Mouse (Mus musculus) neural tube, embryonic 15.5 days (tissue): ENCODE results near the gene Kif5c. TPM values are rescaled to one million over a fixed set of nuclear protein-coding genes. Genes with fewer than 3 reads are reported as not detected.
A peak's percentile ranks its signal among the peaks of the same experiment; 100 is the strongest.

Experiments used
- ATAC-seq: fragments of 200-750 bp; cut with Nextera tagmentation; 2 replicates; pipeline ENCODE4 v1.8.0; 2017; ENCODE audit warnings: mild to moderate bottlenecking, moderate TSS enrichment, moderate library complexity; ENCODE audit not compliant: low FRiP score
- H3K27ac ChIP-seq: fragments of 300-500 bp; sonication (generic); replicated peaks from 2 replicates; pipeline ENCODE4 v1.5.1; 2015; ENCODE audit warnings: mild to moderate bottlenecking, inconsistent platforms
- H3K27me3 ChIP-seq: fragments of 300-500 bp; sonication (generic); replicated peaks from 2 replicates; pipeline ENCODE4 v1.6.1; 2015; ENCODE audit warnings: inconsistent platforms
- H3K36me3 ChIP-seq: fragments of 300-500 bp; sonication (generic); 2 replicates; pipeline ENCODE4 v1.6.1; 2015; ENCODE audit warnings: inconsistent platforms
- H3K4me1 ChIP-seq: fragments of 300-500 bp; sonication (generic); 2 replicates; pipeline ENCODE4 v1.6.1; 2015; ENCODE audit warnings: inconsistent platforms
- H3K4me2 ChIP-seq: fragments of 300-500 bp; sonication (generic); 2 replicates; pipeline ENCODE4 v1.6.1; 2015; ENCODE audit warnings: inconsistent platforms, mild to moderate bottlenecking, moderate library complexity
- H3K4me3 ChIP-seq: fragments of 300-500 bp; sonication (generic); replicated peaks from 2 replicates; pipeline ENCODE4 v1.5.1; 2015; ENCODE audit warnings: mild to moderate bottlenecking, inconsistent platforms
- H3K9ac ChIP-seq: fragments of 300-500 bp; sonication (generic); replicated peaks from 2 replicates; pipeline ENCODE4 v1.6.1; 2015; ENCODE audit warnings: mild to moderate bottlenecking, inconsistent platforms
- H3K9me3 ChIP-seq: fragments of 300-500 bp; sonication (generic); replicated peaks from 2 replicates; pipeline ENCODE4 v1.6.1; 2016; ENCODE audit warnings: inconsistent platforms
- WGBS: fragments of 180-500 bp; shearing (Covaris S2); methylation state at CpG from one replicate; pipeline ENCODE4 v1.1.7; 2015; ENCODE audit warnings: mixed read lengths; 5-methylcytosine and 5-hydroxymethylcytosine counted together
- polyA plus RNA-seq: library from polyadenylated mRNA; unstranded; fragments of >200 nt; fragmentation: Nextera tagmentation; extraction: Ambion mirVana; gene quantifications from 2 replicates; pipeline ENCODE4 v1.2.1, GENCODE M21; 2015

Gene Kif5c
- polyA plus RNA-seq, 1 experiment from 2014 or later = 181 TPM

- Histone ChIP-seq H3K9ac (no peak overlapping the region), H3K36me3 (no peaks in the 10 kb centered on the region), H3K4me3 (no peak overlapping the region), H3K4me1 (peaks cover 41% of the 10 kb centered on the region), H3K27me3 (no peaks in the 10 kb centered on the region), H3K4me2 (0 out of 2 replicates have a peak overlapping the region, but pooled peaks have one; percentile 6), H3K27ac (peak overlapping the region; percentile 45), H3K9me3 (no peaks in the 10 kb centered on the region)
- peak; percentile 19; the same call in 1 of the 2 replicates for ATAC-seq
- 63% methylated on average over 7 of the region's 7 CpGs for WGBS
These were observed 8.5 kb downstream of the Kif5c start for GRCm38 (mm10) chr2:49627611-49628010.

GRCm38 (mm10) chr2:49628094-49628705 is 9.1 kb downstream of the Kif5c start:
- no peak overlapping the region for H3K4me2 ChIP-seq
- peaks cover 47% of the 10 kb centered on the region for H3K4me1 ChIP-seq
- H3K27me3 ChIP-seq = no peaks in the 10 kb centered on the region
- no peak overlapping the region for H3K9ac ChIP-seq
- H3K27ac ChIP-seq = peak overlapping the region; percentile 45
- WGBS = 73% methylated on average over 6 of the region's 6 CpGs
- no peaks in the 10 kb centered on the region for H3K9me3 ChIP-seq
- H3K4me3 ChIP-seq = no peak overlapping the region
- no peak for ATAC-seq
- no peaks in the 10 kb centered on the region for H3K36me3 ChIP-seq

GRCm38 (mm10) chr2:49629181-49629580 is 10.1 kb downstream of the Kif5c start:
- Histone ChIP-seq H3K36me3 (no peaks in the 10 kb centered on the region), H3K27ac (no peak overlapping the region), H3K9ac (no peak overlapping the region), H3K4me2 (no peak overlapping the region), H3K4me1 (peaks cover 57% of the 10 kb centered on the region), H3K27me3 (no peaks in the 10 kb centered on the region), H3K4me3 (no peak overlapping the region), H3K9me3 (no peaks in the 10 kb centered on the region)
- ATAC-seq = no peak
- WGBS = 72% methylated on average over 12 of the region's 12 CpGs

- 92% methylated on average over 6 of the region's 6 CpGs for WGBS
- no peak overlapping the region for H3K4me3 ChIP-seq
- peaks cover 61% of the 10 kb centered on the region for H3K4me1 ChIP-seq
- no peak overlapping the region for H3K9ac ChIP-seq
- no peak overlapping the region for H3K4me2 ChIP-seq
- ATAC-seq = no peak
- no peaks in the 10 kb centered on the region for H3K9me3 ChIP-seq
- H3K27me3 ChIP-seq = no peaks in the 10 kb centered on the region
- H3K36me3 ChIP-seq = no peaks in the 10 kb centered on the region
- no peak overlapping the region for H3K27ac ChIP-seq
These were observed 11.5 kb downstream of the Kif5c start for GRCm38 (mm10) chr2:49630636-49631035.

- Histone ChIP-seq H3K27ac (peak overlapping the region; percentile 7), H3K27me3 (no peaks in the 10 kb centered on the region), H3K36me3 (no peaks in the 10 kb centered on the region), H3K4me1 (peaks cover 42% of the 10 kb centered on the region), H3K4me3 (no peak overlapping the region), H3K4me2 (peak overlapping the region; percentile 36), H3K9ac (no peak overlapping the region), H3K9me3 (no peaks in the 10 kb centered on the region)
- 13% methylated on average over 9 of the region's 9 CpGs for WGBS
- ATAC-seq = peak; percentile 60
These were observed 14.1 kb downstream of the Kif5c start for GRCm38 (mm10) chr2:49633231-49633630.

GRCm38 (mm10) chr2:49642761-49643160 is 23.7 kb downstream of the Kif5c start:
- no peaks in the 10 kb centered on the region for H3K9me3 ChIP-seq
- H3K9ac ChIP-seq = no peak overlapping the region
- H3K4me3 ChIP-seq = no peak overlapping the region
- no peaks in the 10 kb centered on the region for H3K36me3 ChIP-seq
- ATAC-seq = no peak
- 82% methylated on average over 3 of the region's 3 CpGs for WGBS
- H3K27ac ChIP-seq = peak overlapping the region; percentile 58; the same call in 1 of the 2 replicates
- H3K4me1 ChIP-seq = peaks cover 54% of the 10 kb centered on the region
- no peak overlapping the region for H3K4me2 ChIP-seq
- no peaks in the 10 kb centered on the region for H3K27me3 ChIP-seq

GRCm38 (mm10) chr2:49643756-49644155 is 24.7 kb downstream of the Kif5c start:
- 90% methylated on average over 8 of the region's 8 CpGs for WGBS
- ATAC-seq = no peak
- Histone ChIP-seq H3K27me3 (no peaks in the 10 kb centered on the region), H3K9me3 (no peaks in the 10 kb centered on the region), H3K4me1 (peaks cover 56% of the 10 kb centered on the region), H3K4me3 (no peak overlapping the region), H3K9ac (no peak overlapping the region), H3K4me2 (no peak overlapping the region), H3K27ac (no peak overlapping the region), H3K36me3 (no peaks in the 10 kb centered on the region)

GRCm38 (mm10) chr2:49647591-49647990 is 28.5 kb downstream of the Kif5c start:
- Histone ChIP-seq H3K9me3 (no peaks in the 10 kb centered on the region), H3K36me3 (no peaks in the 10 kb centered on the region), H3K4me3 (no peak overlapping the region), H3K4me2 (no peak overlapping the region), H3K4me1 (peaks cover 44% of the 10 kb centered on the region), H3K27me3 (no peaks in the 10 kb centered on the region), H3K27ac (no peak overlapping the region), H3K9ac (no peak overlapping the region)
- no peak for ATAC-seq
- WGBS = 85% methylated on average over 6 of the region's 6 CpGs

GRCm38 (mm10) chr2:49648344-49648743 is 29.2 kb downstream of the Kif5c start:
- WGBS = 63% methylated on average over 9 of the region's 9 CpGs
- H3K27ac ChIP-seq = 0 out of 2 replicates have a peak overlapping the region, but pooled peaks have one; percentile 23
- ATAC-seq = no peak

GRCm38 (mm10) chr2:49648806-49649205 is 29.7 kb downstream of the Kif5c start:
- H3K4me1 ChIP-seq = peaks cover 37% of the 10 kb centered on the region
- H3K4me2 ChIP-seq = no peak overlapping the region

More at GRCm38 (mm10) chr2:49648344-49648743, 29.2 kb downstream of the Kif5c start:
- H3K4me3 ChIP-seq = no peak overlapping the region
- no peaks in the 10 kb centered on the region for H3K27me3 ChIP-seq
- no peak overlapping the region for H3K4me2 ChIP-seq
- no peaks in the 10 kb centered on the region for H3K9me3 ChIP-seq
- H3K36me3 ChIP-seq = no peaks in the 10 kb centered on the region
- no peak overlapping the region for H3K9ac ChIP-seq
- peaks cover 39% of the 10 kb centered on the region for H3K4me1 ChIP-seq

GRCm38 (mm10) chr2:49649211-49649610 is 30.1 kb downstream of the Kif5c start:
- Histone ChIP-seq H3K9ac (no peak overlapping the region), H3K4me1 (peaks cover 39% of the 10 kb centered on the region), H3K4me2 (no peak overlapping the region), H3K27me3 (no peaks in the 10 kb centered on the region), H3K27ac (no peak overlapping the region), H3K36me3 (no peaks in the 10 kb centered on the region), H3K9me3 (no peaks in the 10 kb centered on the region), H3K4me3 (no peak overlapping the region)
- ATAC-seq = no peak
- 78% methylated on average over 10 of the region's 10 CpGs for WGBS

More at GRCm38 (mm10) chr2:49648806-49649205, 29.7 kb downstream of the Kif5c start:
- Histone ChIP-seq H3K36me3 (no peaks in the 10 kb centered on the region), H3K9ac (no peak overlapping the region), H3K9me3 (no peaks in the 10 kb centered on the region), H3K27ac (0 out of 2 replicates have a peak overlapping the region, but pooled peaks have one; percentile 23), H3K27me3 (no peaks in the 10 kb centered on the region), H3K4me3 (no peak overlapping the region)
- 89% methylated on average over 6 of the region's 6 CpGs for WGBS
- no peak for ATAC-seq

GRCm38 (mm10) chr2:49651737-49652136 is 32.6 kb downstream of the Kif5c start:
- 84% methylated on average over 1 of the region's 1 CpGs for WGBS

More at GRCm38 (mm10) chr2:49651737-49652136, 32.6 kb downstream of the Kif5c start:
- H3K36me3 ChIP-seq = no peaks in the 10 kb centered on the region
- H3K4me1 ChIP-seq = peaks cover 52% of the 10 kb centered on the region
- no peak for ATAC-seq
- no peaks in the 10 kb centered on the region for H3K27me3 ChIP-seq
- no peak overlapping the region for H3K4me3 ChIP-seq
- no peak overlapping the region for H3K27ac ChIP-seq
- H3K9me3 ChIP-seq = no peaks in the 10 kb centered on the region
- H3K4me2 ChIP-seq = no peak overlapping the region
- H3K9ac ChIP-seq = no peak overlapping the region
